In the genomic region with DNA sequence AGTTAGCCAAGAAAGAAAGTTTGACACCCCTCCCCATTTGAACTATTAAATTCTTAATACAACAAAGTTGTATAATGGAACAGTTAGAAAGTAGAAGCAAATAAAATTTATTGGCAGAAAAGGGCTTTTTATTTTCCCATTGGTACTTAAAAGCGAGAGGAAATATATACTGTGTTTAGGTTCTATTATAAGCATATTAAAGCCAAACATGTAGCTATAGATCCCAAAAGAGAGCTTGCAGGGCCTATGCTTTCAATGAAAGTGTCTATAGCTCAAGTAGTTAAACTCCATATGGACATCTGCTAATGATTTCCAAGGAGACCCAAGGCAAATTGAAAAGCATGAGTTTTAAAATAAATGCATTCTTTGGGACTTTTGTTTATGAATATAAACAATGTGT, we compare ENCODE assay signal across 28 mouse cellular contexts.
"Had no signal": no experiment of that assay in that cellular context is flagged by ENCODE, and none has a peak within 500 bp of the region (broad histone marks: within the 10 kb centered on the region; RNA-seq: fewer than 3 reads in every experiment).

No protein-coding gene starts in this region.

- H3K27me3 ChIP-seq: embryonic facial prominence, embryonic 12.5 days; embryonic facial prominence, embryonic 13.5 days; embryonic facial prominence, embryonic 15.5 days; forebrain, embryonic 12.5 days; forebrain, embryonic 13.5 days; forebrain, embryonic 15.5 days had no signal

- H3K4me2 ChIP-seq: embryonic facial prominence, embryonic 12.5 days; embryonic facial prominence, embryonic 13.5 days; embryonic facial prominence, embryonic 15.5 days; forebrain, embryonic 12.5 days; forebrain, embryonic 13.5 days; forebrain, embryonic 15.5 days had no signal

- H3K4me3 ChIP-seq: embryonic facial prominence, embryonic 12.5 days; embryonic facial prominence, embryonic 13.5 days; embryonic facial prominence, embryonic 15.5 days; erythroblast, embryonic 14.5 days; forebrain, embryonic 10.5 days; forebrain, embryonic 12.5 days; forebrain, embryonic 13.5 days; forebrain, embryonic 15.5 days; gastrocnemius, adult 2 months; heart, adult 2 months had no signal

- H3K9ac ChIP-seq: embryonic facial prominence, embryonic 12.5 days; embryonic facial prominence, embryonic 13.5 days; embryonic facial prominence, embryonic 15.5 days; forebrain, embryonic 12.5 days; forebrain, embryonic 13.5 days; forebrain, embryonic 15.5 days; forebrain, postnatal 0 days had no signal

- DNase-seq: cerebellum, adult 2 months; cerebellum, adult 8-10 months; cerebellum, adult 9-10 months; cerebellum, adult 9-11 months; cerebellum, postnatal 10 days; cerebellum, postnatal 14 days; cerebellum, postnatal 25 days; cerebellum, postnatal 36 days; embryo, embryonic 11 days; forebrain, postnatal 0 days; gastrocnemius, adult 2 months; gastrocnemius, postnatal 10 days; gastrocnemius, postnatal 14 days; gastrocnemius, postnatal 25 days; gastrocnemius, postnatal 36 days; heart, adult 11 months; heart, adult 18-20 months; heart, adult 2 months had no signal

- H3K36me3 ChIP-seq: embryonic facial prominence, embryonic 12.5 days; embryonic facial prominence, embryonic 13.5 days; embryonic facial prominence, embryonic 15.5 days; forebrain, embryonic 10.5 days; forebrain, embryonic 12.5 days; forebrain, embryonic 15.5 days had no signal

- H3K9me3 ChIP-seq: embryonic facial prominence, embryonic 12.5 days; embryonic facial prominence, embryonic 13.5 days; embryonic facial prominence, embryonic 15.5 days; forebrain, embryonic 10.5 days; forebrain, embryonic 12.5 days; forebrain, embryonic 13.5 days; forebrain, embryonic 15.5 days had no signal

- ATAC-seq: forebrain, embryonic 13.5 days; forebrain, embryonic 14.5 days; forebrain, embryonic 15.5 days; forebrain, embryonic 16.5 days; forebrain, postnatal 0 days had no signal

- H3K27ac ChIP-seq: embryonic facial prominence, embryonic 12.5 days; embryonic facial prominence, embryonic 15.5 days; forebrain, embryonic 10.5 days; forebrain, embryonic 12.5 days; forebrain, embryonic 13.5 days; forebrain, embryonic 15.5 days; gastrocnemius, adult 2 months; heart, adult 2 months had no signal

- H3K4me1 ChIP-seq: embryonic facial prominence, embryonic 12.5 days; embryonic facial prominence, embryonic 13.5 days; embryonic facial prominence, embryonic 15.5 days; forebrain, embryonic 10.5 days; forebrain, embryonic 12.5 days; forebrain, embryonic 13.5 days; forebrain, embryonic 15.5 days had no signal
